Mouse (Mus musculus): ENCODE data around the gene Gm10799.

DNA sequence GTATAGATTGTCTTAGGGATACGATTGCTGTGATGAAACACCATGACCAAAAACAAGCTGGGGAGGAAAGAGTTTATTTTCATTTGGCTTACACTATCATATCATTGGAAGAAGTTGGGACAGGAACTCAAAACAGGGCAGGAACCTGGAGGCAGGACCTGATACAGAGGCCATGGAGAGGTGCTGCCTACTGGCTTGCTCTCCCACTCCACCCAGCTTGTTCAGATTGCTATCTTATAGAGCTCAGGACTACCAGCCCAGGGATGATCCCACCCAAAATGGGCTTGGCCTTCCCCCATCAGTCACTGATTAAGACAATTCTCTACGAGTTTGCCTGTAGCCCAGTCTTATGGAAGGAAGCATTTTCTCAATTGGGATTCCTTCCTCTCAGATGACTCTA, 4.2 kb downstream of the Gm10799 start:
- TF ChIP-seq CTCF (conservative IDR thresholded peaks at IDR 0.05; ENCODE audit: low read length) (no peak), POU5F1 (IDR thresholded peaks at IDR 0.05; ENCODE audit: borderline replicate concordance, low read length) (no peak)

Data from E14TG2a.4 (cell line).